8 mouse cellular contexts compared by ENCODE assay signal in genomic region chr17:26452371-26452972, GRCm38 (mm10). TPM values are rescaled to one million over a fixed set of nuclear protein-coding genes. Genes with fewer than 3 reads are reported as not detected.
DNase-seq lines count a peak whose midpoint lies in the region; ATAC-seq and TF ChIP-seq lines count a peak whose summit lies in the region.

No protein-coding gene starts in this region.

- no peak overlapping the region for H3K27ac ChIP-seq in midbrain, embryonic 10.5 days (replicated peaks)
- no peak overlapping the region for H3K27ac ChIP-seq in midbrain, embryonic 11.5 days (ENCODE audit: low read depth, low read length)
- 0 out of 2 replicates have a peak overlapping the region, but pooled peaks have one; percentile 1 for H3K27ac ChIP-seq in embryonic fibroblast, embryonic 13.5 days (ENCODE audit: insufficient read depth, low read length)

- H3K4me2 ChIP-seq in midbrain, embryonic 11.5 days: no peak overlapping the region

- H3K27me3 ChIP-seq in midbrain, embryonic 10.5 days (ENCODE audit: low read depth, poor library complexity, severe bottlenecking): no peaks in the 10 kb centered on the region
- H3K27me3 ChIP-seq in midbrain, embryonic 11.5 days (ENCODE audit: control insufficient read depth, insufficient read depth, low read length): no peaks in the 10 kb centered on the region

- H3K4me1 ChIP-seq in midbrain, embryonic 10.5 days: peaks cover 7% of the 10 kb centered on the region; the same call in 1 of the 2 replicates
- H3K4me1 ChIP-seq in midbrain, embryonic 11.5 days (ENCODE audit: control insufficient read depth, insufficient read depth, low read length): no peaks in the 10 kb centered on the region
- no peaks in the 10 kb centered on the region for H3K4me1 ChIP-seq in embryonic fibroblast, embryonic 13.5 days (ENCODE audit: control insufficient read depth, insufficient read depth, low read length)

- intact Hi-C loops in heart, postnatal 36 days (cut with DNase I): loop anchor here (1.0 to 10.0 kb wide), 4 partner anchors 32 to 328 kb away; partner anchors contain the start of gene Mrpl28

- H3K36me3 ChIP-seq in midbrain, embryonic 10.5 days: no peaks in the 10 kb centered on the region
- no peaks in the 10 kb centered on the region for H3K36me3 ChIP-seq in midbrain, embryonic 11.5 days (ENCODE audit: control insufficient read depth, insufficient read depth, low read length)

- TF ChIP-seq CTCF in embryonic fibroblast, embryonic 13.5 days (IDR thresholded peaks at IDR 0.05; ENCODE audit: borderline replicate concordance, insufficient read depth, low read length): no peak

- no peak overlapping the region for H3K4me3 ChIP-seq in midbrain, embryonic 10.5 days
- H3K4me3 ChIP-seq in midbrain, embryonic 11.5 days (ENCODE audit: low read depth, low read length): no peak overlapping the region
- no peak overlapping the region for H3K4me3 ChIP-seq in embryonic fibroblast, embryonic 13.5 days (ENCODE audit: insufficient read depth, low read length)

- DNase-seq in midbrain, embryonic 10.5 days (ENCODE audit: low spot score): peak; percentile 43
- DNase-seq in midbrain, embryonic 11.5 days (ENCODE audit: low spot score, missing footprints): no peak
- peak; percentile 78 for DNase-seq in adrenal gland, postnatal 14 days
- peak; percentile 76 to 77 for DNase-seq in heart, postnatal 36 days
- peak; percentile 53 to 69 for DNase-seq in layer of hippocampus, postnatal 36 days
- peak; percentile 59 for DNase-seq in naive thymus-derived CD4-positive, alpha-beta T cell, adult 2 months (ENCODE audit: low read depth)
- peak; percentile 59 to 73 for DNase-seq in urinary bladder, postnatal 4 days (ENCODE audit: low spot score in 2 of 2)

- ATAC-seq in midbrain, embryonic 11.5 days (ENCODE audit: low FRiP score): no peak

- H3K9ac ChIP-seq in midbrain, embryonic 11.5 days (ENCODE audit: low read length): no peak overlapping the region

- 56% methylated on average over 5 of the region's 5 CpGs for WGBS in midbrain, embryonic 10.5 days
- 67% methylated on average over 5 of the region's 5 CpGs for WGBS in midbrain, embryonic 11.5 days

- no peaks in the 10 kb centered on the region for H3K9me3 ChIP-seq in midbrain, embryonic 10.5 days (replicated peaks)
- no peaks in the 10 kb centered on the region for H3K9me3 ChIP-seq in midbrain, embryonic 11.5 days (ENCODE audit: control insufficient read depth, low read length)

- no peak for TF ChIP-seq POLR2A in embryonic fibroblast, embryonic 13.5 days (IDR thresholded peaks at IDR 0.05; ENCODE audit: low read depth, low read length)

RNA-seq across cellular contexts. Expression of gene Neurl1b, which starts 37.8 kb away (rescaled TPM):
- polyA plus RNA-seq in midbrain, embryonic 10.5 days (2016; fragmentation: Nextera tagmentation; extraction: Ambion mirVana): 0.16 and 0.19 TPM in 2 replicates
- polyA plus RNA-seq in midbrain, embryonic 11.5 days (2014; fragmentation: Nextera tagmentation; extraction: Ambion mirVana): 0.18 and 0.46 TPM in 2 replicates
- total RNA-seq in adrenal gland, postnatal 14 days (2021): 50.0 and 51.1 TPM in 2 replicates
- 1.2 and 2.4 TPM in 2 replicates for polyA plus RNA-seq in embryonic fibroblast, embryonic 13.5 days (2011; ENCODE audit: insufficient read length, low read depth, missing spikeins)
- total RNA-seq in heart, postnatal 36 days (2021): 1 to 10 TPM; 5.2 to 6.3 TPM
- total RNA-seq in layer of hippocampus, postnatal 36 days (2021): 10 to 100 TPM; 76.7 to 80.8 TPM
